Mouse (Mus musculus): ENCODE results near the gene Adal.
A peak's percentile ranks its signal among the peaks of the same experiment; 100 is the strongest.
"Not testable (repeated sequence)": the region's sequence is repeated elsewhere in the genome, so short reads cannot be mapped to it uniquely, and the experiment has no call there.

Gene Adal

DNA sequence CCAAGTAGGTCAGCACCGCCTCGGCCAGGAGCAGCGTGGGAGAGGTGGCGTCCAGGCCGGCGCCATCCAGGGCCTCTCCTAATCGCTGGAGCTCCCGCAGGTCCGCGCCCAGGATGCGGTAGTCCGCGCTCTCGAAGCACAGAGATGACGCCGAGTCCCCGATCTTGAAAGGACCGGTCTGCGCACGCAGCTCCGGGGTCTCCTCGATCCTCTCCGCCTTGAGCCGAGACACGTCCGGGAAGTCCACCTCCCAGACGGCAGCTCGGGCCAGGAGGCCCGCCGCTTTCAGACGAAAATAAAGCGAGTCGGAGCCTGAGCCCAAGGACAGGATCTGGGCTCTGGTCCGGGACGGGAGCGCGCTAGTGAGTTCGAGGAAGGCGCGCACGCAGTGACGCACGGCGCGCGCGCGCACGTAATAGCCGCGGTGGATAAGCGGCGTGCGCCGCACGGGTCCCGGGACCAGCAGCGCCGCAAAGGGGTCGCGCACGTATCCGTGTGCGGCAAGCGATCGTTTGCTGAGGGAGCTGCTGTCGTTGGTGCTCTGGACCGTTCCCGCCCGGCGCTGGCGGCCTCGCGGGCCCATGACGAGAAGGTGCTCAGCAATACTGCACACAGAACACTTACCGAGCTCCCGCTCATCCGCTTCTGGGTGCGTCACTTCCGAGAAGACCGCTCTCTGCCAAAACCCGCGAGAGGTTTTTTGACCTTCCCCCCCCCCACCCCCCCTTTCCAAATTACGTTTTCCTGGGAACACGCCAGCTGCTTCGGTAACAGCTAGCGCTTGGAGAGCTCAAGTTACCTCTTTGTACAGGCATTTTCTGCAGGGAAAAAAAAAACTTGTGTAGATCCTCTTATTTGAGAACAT, at the start of gene Adal, which contains the start of gene Lcmt2:
Gene Adal, plus strand, starts transcription at position 411 of the 865 bp plus-strand sequence.
Gene Lcmt2, minus strand, starts transcription at position 636 of the 865 bp plus-strand sequence.
- DNase-seq = peak; percentile 91

DNA sequence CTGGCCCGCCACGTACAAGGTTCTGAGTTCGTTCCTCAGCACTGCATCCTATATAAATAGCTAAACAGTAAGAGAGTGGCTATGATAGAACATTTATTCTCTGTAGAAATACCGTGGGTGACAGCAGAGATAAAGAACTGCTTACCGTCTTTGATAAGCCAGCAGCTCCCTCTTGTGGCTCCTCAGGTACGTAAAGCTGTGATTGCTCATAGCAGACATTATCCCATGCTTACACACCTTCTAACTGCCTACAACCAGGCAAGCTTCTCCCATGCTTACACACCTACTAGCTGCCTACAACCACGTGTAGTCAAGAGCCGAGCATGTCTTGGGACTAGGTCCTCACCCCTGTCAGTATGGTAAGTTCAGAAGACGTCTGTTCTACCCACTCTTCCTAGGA, 38.2 kb upstream of the Adal start:
- DNase-seq = peak; percentile 72

DNA sequence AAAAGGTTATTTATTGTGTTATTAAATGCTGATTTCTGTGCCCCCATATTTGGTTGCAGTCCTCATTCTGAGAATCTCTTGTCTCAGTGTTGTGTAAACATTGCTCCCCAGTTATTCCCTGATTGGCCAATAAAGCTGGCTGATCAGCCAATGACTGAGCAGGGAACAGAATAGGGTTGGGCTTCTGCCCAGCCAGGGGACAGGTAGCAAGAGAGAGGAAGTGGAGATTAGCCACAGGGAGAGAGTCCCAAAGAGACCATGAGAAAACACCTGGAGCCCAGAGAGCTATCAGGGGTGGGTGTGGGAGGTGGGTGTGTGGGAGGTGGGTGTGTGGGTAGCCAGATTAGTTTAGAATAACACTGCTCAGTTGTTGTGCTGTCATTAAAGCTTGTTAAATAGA, 34.3 kb upstream of the Adal start:
- DNase-seq = no peak

GRCm38 (mm10) chr2:121109695-121110094, 30.5 kb upstream of the Adal start, which contains the start of gene Tgm7:
Tgm7 (minus strand) TSS chr2:121109795.
- DNase-seq = no peak

GRCm38 (mm10) chr2:121115418-121115817, 24.8 kb upstream of the Adal start:
- no peak for DNase-seq

GRCm38 (mm10) chr2:121119260-121119659, 21.0 kb upstream of the Adal start:
- DNase-seq = peak; percentile 63

DNA sequence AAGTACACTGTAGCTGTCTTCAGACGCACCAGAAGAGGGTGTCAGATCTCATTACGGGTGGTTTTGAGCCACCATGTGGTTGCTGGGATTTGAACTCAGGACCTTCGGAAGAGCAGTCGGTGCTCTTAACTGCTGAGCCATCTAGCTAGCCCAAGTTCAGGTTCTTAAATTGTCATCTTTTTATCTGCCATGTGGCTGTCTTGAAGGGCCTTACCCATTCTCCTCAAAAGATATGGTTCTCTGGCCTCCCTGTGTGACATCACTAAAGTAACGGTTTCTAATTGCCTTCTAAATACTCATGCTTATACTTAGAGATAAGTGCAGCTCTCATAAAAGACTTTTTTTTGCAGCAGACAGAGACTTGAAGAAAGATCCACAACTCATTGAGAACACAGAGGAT, 13.9 kb upstream of the Adal start:
- DNase-seq = not testable (repeated sequence)

- no peak for DNase-seq
These were observed 12.7 kb upstream of the Adal start for GRCm38 (mm10) chr2:121127536-121127935.

DNA sequence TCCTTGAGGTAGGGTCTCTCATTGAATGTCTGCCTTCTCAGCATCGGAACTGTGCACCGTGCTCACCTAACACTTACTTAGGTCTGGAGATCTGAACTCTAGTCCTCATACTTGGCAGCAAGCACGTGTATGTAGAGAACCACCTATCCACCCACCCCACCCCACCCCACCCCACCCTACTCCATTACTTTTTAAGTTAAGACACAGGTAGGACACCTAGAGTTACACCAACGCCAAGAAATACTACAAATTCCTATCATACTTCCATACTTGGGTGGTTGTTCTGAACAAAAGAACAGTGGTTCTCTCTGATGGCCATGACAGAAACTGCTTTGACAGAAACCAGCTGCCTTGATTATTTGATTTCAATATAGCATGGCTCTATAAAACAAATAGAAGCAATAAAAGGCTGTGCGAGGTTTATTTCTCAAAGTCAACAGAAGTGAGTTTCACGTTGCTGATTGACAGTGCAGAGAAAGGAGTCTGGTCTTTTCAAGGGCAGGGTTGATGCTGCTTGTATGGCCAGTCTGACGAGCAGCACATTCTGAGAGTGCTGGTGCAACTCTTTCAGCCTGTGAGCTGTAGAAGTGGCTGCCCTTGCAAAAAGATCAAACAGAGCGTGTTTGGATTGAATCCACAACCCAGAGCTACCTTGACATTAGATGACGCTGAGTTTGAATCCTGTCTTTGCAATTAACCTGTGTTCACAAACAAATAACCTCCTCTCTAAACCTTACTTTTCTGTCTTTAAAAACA, 11.2 kb upstream of the Adal start:
- no peak for DNase-seq

DNA sequence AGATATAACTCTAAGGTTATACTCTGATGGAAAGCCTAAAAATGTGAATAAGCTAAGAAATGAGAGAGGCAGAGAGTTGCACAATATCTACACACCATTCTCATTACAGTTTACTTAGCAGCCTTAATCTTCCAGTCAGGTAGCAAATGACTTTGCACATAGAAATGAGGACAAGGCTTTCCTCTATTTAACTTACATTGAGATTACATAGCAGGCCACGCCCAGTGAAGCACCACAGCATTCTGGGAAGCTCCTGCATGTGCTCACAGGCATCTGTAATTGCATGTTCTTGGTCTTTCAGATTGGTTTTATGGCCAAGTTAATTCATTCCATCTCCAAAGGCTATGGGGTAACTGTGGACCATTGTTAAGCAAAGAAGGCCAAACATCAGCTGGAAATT, 7.4 kb upstream of the Adal start:
- no peak for DNase-seq

- DNase-seq = no peak
These were observed 2.9 kb upstream of the Adal start for GRCm38 (mm10) chr2:121137371-121137770.

DNA sequence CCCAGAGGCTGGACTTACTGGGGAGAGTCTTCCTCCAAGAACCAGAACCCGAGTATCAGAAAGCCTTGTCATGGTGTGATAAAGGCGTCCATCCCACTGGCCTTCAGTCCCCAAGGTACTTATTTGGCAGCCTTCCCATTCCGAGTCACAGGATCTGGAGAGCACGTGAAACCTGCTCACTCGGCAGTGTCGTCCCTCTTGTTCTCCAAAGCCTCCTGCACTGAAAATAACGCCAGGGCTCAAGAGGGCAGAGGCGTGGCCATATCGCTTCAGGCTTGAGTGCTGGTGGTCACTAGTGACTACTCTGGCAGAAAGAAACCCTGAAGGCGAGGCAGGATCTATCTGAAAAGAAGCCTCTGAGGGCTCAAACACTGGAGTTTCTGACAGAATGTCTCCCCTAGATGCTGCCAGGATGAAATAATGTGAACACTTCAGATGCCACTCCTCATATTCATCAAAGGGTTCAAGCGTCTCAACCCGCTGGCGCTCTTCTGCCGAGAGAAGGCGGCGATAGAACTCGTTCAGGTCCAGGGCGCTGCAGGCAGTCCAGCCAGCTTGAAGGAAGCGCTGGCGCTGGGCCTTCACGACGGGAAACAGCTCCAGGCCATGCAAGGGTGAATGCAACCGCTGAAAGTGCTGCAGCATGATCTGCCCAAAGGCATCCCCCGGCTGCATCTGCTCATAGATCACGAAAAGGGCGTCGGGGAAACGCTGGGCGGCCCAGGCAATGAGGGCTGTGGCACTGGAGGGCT, 786 bp upstream of the Adal start:
- DNase-seq = peak; percentile 61

DNA sequence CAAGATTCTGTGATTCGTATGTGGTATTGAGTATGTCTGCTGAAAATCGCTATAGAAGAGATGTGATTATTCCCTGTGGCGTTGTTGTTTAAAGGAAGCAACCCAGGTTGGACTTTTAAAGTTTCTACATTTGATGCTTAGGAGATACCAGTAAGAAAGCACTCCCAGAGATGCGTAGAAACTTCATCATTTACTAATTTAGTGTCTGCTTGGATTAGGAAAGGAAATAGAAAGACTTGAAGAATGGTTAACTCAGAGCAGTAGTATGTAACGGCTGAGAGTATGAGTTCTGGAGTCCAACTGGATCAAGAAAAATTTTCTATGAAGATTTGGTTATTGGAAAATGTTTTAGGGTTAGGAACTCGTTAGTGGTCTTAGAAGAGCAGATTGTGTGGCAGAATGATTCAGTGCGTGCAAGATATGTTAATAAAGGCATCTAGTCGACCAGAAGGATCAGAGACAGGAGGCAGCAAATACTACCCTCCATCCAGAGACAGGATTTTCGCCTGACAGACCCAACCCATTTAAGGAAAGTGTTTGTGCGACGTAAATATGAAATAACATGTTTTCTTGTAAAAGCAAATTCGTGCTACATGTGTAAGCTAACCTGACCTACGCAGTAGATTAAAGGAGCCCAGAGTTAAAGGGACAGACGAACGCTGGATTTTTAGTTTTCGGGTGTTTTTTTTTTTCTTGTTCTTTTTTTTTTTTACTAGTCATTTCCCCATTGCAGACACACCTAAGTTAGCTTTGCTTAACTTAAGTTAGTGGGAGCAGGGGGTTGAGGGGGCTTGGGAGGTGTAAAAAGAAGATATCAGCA, 1.2 kb downstream of the Adal start:
- no peak for DNase-seq

DNA sequence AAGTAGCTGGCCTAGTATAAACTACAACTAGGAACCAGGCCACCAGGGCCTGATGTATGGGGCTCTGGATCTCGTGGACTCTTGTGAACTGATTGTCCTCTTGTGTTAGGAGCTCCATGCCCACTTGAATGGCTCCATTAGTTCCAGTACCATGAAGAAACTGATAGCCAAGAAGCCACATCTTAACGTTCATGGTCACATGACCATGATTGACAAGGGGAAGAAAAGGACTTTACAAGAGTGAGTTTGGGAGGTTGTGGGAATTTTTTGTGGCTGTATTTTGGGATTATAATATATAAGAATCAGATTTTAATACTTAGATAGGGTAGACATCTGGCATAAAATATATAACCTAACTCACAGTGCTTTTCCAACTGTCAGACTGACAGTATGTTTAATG, 2.2 kb downstream of the Adal start:
- no peak for DNase-seq

GRCm38 (mm10) chr2:121149679-121150078, 9.5 kb downstream of the Adal start:
- no peak for DNase-seq

GRCm38 (mm10) chr2:121153100-121153499, 12.9 kb downstream of the Adal start:
- DNase-seq = no peak

DNA sequence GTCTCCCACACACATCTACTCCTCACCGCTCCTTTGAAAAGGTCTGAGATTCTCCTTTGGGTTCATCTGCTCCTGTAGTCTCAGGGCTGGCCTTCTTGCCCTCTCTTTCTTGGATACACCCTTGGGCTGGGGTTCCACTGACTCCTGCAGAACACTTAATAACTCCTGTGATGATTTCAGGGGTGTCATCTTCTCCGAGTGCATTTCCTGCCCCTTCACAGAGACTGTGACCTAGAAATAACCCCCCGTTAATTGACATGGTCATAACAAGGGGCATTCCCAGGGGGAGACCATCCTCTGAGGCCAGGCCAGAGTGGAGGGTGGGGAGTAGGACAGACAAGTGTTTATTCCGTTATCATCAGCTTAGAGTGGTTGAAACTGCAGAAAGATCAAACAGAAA, 28.9 kb downstream of the Adal start:
- DNase-seq = no peak

DNA sequence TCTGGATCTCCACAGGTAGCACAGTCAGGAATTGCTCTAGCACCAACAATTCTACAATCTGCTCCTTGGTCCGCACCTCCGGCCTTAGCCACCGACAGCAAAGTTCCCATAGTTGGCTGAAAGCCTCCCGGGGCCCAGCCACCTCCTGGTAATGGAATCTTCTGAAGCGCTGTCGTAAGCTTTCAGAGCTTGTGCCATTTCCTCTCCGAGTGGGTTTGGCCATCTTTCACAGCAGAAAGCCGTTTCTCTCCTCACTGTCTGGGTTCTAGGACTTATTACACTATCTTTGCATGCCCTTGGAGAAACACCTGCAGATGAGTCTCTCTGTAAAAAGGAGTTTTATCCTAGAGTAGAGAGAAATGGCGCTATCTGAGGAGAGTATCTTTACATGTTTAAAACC, 29.7 kb downstream of the Adal start:
- DNase-seq = peak; percentile 44

DNA sequence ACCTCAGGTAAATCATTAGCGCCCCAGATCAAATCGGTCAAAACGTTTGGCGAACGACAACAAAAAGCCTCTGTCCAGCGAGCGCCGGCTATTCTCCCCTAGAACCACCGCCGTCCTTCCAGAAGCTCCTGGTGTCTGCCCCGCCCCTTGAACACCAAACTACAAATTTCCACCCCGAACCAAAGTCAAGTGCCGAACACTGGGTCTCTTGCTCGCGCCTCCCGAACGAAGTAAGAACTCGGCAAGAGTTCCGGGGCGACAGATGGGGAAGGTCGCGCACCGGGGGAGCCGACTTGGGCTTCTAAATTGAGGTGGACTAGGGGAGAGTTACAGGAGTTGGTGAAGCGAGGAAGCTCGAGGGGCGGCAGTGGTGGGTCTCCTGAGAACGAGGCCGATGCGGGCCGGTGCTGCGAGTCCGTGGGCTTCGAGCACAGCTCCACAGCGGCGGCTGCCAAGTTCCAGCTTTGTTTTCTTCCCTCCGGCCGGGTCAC, 30.3 kb downstream of the Adal start, which contains the start of gene Tubgcp4:
Gene Tubgcp4, plus strand, starts transcription at position 174 of the 491 bp plus-strand sequence.
- DNase-seq = peak; percentile 63

DNA sequence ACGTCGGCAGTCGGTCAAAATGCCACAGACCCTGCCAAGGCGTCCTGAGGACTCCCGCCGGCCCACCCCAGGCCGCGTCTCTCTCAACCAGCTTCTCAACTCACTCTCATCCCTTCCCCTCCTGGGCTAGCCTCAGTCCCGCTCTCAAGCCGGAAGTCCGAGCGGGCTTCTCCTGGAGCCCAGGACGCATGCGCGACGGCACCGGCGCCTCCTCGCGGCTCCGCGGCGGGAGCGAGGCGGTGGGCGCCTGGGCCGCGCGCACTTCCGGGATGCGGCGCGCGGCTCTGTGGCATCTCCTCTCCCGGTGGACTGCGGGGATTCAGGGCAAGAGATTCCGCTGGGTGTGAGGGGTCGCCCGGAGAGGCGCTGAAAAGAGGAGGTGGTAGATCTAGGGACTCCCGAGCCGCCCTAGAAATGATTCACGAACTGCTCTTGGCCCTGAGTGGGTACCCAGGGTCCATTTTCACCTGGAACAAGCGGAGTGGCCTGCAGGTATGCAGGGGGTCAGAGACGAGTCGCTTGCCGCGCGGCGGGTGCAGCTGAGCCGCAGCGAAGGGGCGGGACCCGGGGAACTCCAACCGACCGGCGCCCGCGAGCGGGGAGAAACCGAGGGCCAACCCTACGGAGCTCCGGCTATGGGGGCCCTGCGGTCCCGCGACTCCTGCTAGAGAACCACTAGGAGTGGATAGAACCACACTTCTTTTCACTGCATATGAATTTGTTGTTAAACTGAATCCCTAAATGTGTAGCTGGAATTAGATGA, 30.9 kb downstream of the Adal start, which contains the start of gene Zscan29:
Gene Zscan29, minus strand, starts transcription at position 146 of the 763 bp plus-strand sequence.
- peak; percentile 93 for DNase-seq
